Mouse (Mus musculus) E14TG2a.4 (cell line): ENCODE results near the gene Mc1r.

Experiments
- CTCF ChIP-seq: conservative IDR thresholded peaks from 2 replicates; pipeline ENCODE4 v1.5.1; 2014; ENCODE audit warnings: low read length
- POU5F1 ChIP-seq: IDR thresholded peaks from 2 replicates; pipeline ENCODE4 v1.6.1; 2014; ENCODE audit warnings: low read length, borderline replicate concordance

DNA sequence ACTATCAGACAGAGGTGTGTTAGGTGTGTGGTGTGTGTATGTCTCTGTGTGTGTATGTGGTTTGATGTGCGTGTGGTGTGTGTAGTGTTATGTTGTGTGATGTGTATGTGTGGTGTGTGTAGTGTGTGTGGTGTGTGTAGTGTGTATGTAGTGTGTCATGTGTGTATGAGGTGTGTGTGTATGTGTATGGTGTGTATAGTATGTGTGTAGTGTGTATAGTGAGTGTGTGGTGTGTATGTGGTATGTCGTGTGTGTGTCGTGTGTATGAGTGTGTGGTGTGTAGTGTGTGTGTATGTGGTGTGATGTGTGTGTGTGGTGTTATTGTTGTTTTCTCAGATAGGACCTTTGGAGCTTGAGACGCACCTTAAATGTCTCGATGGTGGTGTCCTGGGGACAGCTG, 35.4 kb downstream of the Mc1r start:
- TF ChIP-seq CTCF = no peak
- no peak for TF ChIP-seq POU5F1
